Mouse (Mus musculus) ES-E14 (cell line): ENCODE data around the gene Necab2. TPM values are rescaled to one million over a fixed set of nuclear protein-coding genes. Genes with fewer than 3 reads are reported as not detected.

ENCODE experiments used
- DNase-seq: peaks from one replicate; pipeline ENCODE4 v3.0.0-alpha.2; 2013; ENCODE audit warnings: low read depth, low spot score
- H3K27ac ChIP-seq: 2 replicates; pipeline ENCODE4 v1.5.1; 2012; ENCODE audit warnings: low read depth, mild to moderate bottlenecking, low read length, moderate library complexity, mixed read lengths; ENCODE audit not compliant: poor library complexity, insufficient read depth, severe bottlenecking
- H3K36me3 ChIP-seq: 2 replicates; pipeline ENCODE4 v1.6.1; 2012; ENCODE audit warnings: mild to moderate bottlenecking, low read length, moderate library complexity, mixed read lengths; ENCODE audit not compliant: control insufficient read depth, poor library complexity, insufficient read depth, severe bottlenecking
- H3K4me1 ChIP-seq, 2 experiments: fragments of 150-350 bp in 1 of 2; sonication (generic) in 1 of 2; 2 replicates each; pipeline ENCODE4 v1.6.1; 2012; ENCODE audit warnings: low read length in 2 of 2, mild to moderate bottlenecking in 1 of 2, mixed read lengths in 1 of 2; ENCODE audit not compliant: control insufficient read depth in 2 of 2, insufficient read depth in 2 of 2, poor library complexity in 1 of 2
- H3K4me3 ChIP-seq, 2 experiments: fragments of 150-350 bp in 1 of 2; sonication (generic) in 1 of 2; 2 replicates each; pipeline ENCODE4 v1.5.1; 2012; ENCODE audit warnings: low read length in 2 of 2, low read depth in 1 of 2, mild to moderate bottlenecking in 1 of 2, mixed read lengths in 1 of 2; ENCODE audit not compliant: insufficient read depth in 1 of 2, poor library complexity in 1 of 2, severe bottlenecking in 1 of 2
- H3K9ac ChIP-seq: 2 replicates; pipeline ENCODE4 v1.6.1; 2012; ENCODE audit warnings: low read depth, mild to moderate bottlenecking, low read length, mixed read lengths; ENCODE audit not compliant: poor library complexity, insufficient read depth, severe bottlenecking
- H3K9me3 ChIP-seq: fragments of 150-350 bp; sonication (generic); 2 replicates; pipeline ENCODE4 v1.6.1; 2012; ENCODE audit warnings: low read depth, mild to moderate bottlenecking, low read length; ENCODE audit not compliant: control insufficient read depth, insufficient read depth
- CHD2 ChIP-seq: IDR thresholded peaks from 2 replicates; pipeline ENCODE4 v1.6.1; 2014; ENCODE audit warnings: mild to moderate bottlenecking, low read depth, low read length, inconsistent platforms
- HCFC1 ChIP-seq: IDR thresholded peaks from 2 replicates; pipeline ENCODE4 v1.6.1; 2012; ENCODE audit warnings: low read length, inconsistent platforms, borderline replicate concordance; ENCODE audit not compliant: insufficient read depth
- MAFK ChIP-seq: IDR thresholded peaks from 2 replicates; pipeline ENCODE4 v1.6.1; 2014; ENCODE audit warnings: mild to moderate bottlenecking, low read depth, low read length, inconsistent platforms; ENCODE audit not compliant: insufficient read depth
- ZC3H11A ChIP-seq: IDR thresholded peaks from 2 replicates; pipeline ENCODE4 v1.6.1; 2012; ENCODE audit warnings: low read depth, mild to moderate bottlenecking, inconsistent platforms, low read length, borderline replicate concordance
- ZNF384 ChIP-seq: IDR thresholded peaks from 2 replicates; pipeline ENCODE4 v1.6.1; 2012; ENCODE audit warnings: low read depth, low read length, inconsistent platforms
- in situ Hi-C, 2 experiments: fragments of 600-800 bp; cut with MboI; formaldehyde crosslinking; loops; one replicate each; pipeline ENCODE4 v1.15.1; 2025; ENCODE audit warnings: low sequenced_read_pairs in 2 of 2, inconsistent platforms in 1 of 2; ENCODE audit not compliant: unreplicated experiment in 2 of 2
- total RNA-seq: library from RNA; depleted of rRNA; stranded (reverse); fragments of 300-350 nt; gene quantifications from 2 replicates; pipeline ENCODE4 v1.2.3, GENCODE M21; 2012; rRNA removed

Necab2 gene
- total RNA-seq, 1 experiment: 8.5 TPM

GRCm38 (mm10) chr8:119520102-119520501 is 73.6 kb downstream of the Necab2 start:
- TF ChIP-seq ZC3H11A (no peak), HCFC1 (no peak), ZNF384 (no peak), CHD2 (no peak), MAFK (no peak)
- Histone ChIP-seq H3K9me3 (no peaks in the 10 kb centered on the region), H3K9ac (no peak overlapping the region), H3K27ac (no peak overlapping the region), H3K36me3 (peaks cover 60% of the 10 kb centered on the region), H3K4me3 (no peak overlapping the region), H3K4me1 (peaks cover under 1 to 9% of the 10 kb centered on the region in 2 experiments)
- peak; percentile 47 for DNase-seq
- in situ Hi-C loops: no loop called here

Other genes with a start within 250 kb of the Necab2 start
- 94.5 and 98.9 TPM in 2 replicates for gene Hsbp1, start 102.2 kb upstream of the Necab2 start, total RNA-seq
- 4.9 and 5.8 TPM in 2 replicates for gene Mlycd, start 51.8 kb upstream of the Necab2 start, total RNA-seq
- gene Osgin1, start 12.6 kb upstream of the Necab2 start, total RNA-seq: 0.32 and 0.36 TPM in 2 replicates
- 0.16 and 0.85 TPM in 2 replicates for gene Slc38a8, start 55.0 kb downstream of the Necab2 start, total RNA-seq
- 167 and 198 TPM in 2 replicates for gene Mbtps1, start 112.0 kb downstream of the Necab2 start, total RNA-seq
- gene Hsdl1, start 128.5 kb downstream of the Necab2 start, total RNA-seq: 19.5 and 19.7 TPM in 2 replicates
- gene Dnaaf1, start 128.5 kb downstream of the Necab2 start, total RNA-seq: 0.79 and 1.0 TPM in 2 replicates
- gene Taf1c, start 158.5 kb downstream of the Necab2 start, total RNA-seq: 24.8 and 28.3 TPM in 2 replicates
- gene Adad2, start 166.0 kb downstream of the Necab2 start, total RNA-seq: 6.8 and 8.0 TPM in 2 replicates
- gene Kcng4, start 189.0 kb downstream of the Necab2 start, total RNA-seq: 0.67 and 0.74 TPM in 2 replicates
- gene Wfdc1, start 219.6 kb downstream of the Necab2 start, total RNA-seq: 0.13 TPM in 1 of 2 replicates, not detected in the other